Mouse (Mus musculus) thymus, adult 2 months (tissue): ENCODE results near the gene Fam189a1.

Experiments used
- CTCF ChIP-seq: fragments of 200-500 bp; IDR thresholded peaks from 2 replicates; pipeline ENCODE4 v1.5.1; 2012; ENCODE audit warnings: mild to moderate bottlenecking, control low read depth, low read length, moderate library complexity, borderline replicate concordance; ENCODE audit not compliant: control insufficient read depth, poor library complexity, insufficient read depth; ENCODE audit errors: extremely low read depth
- POLR2A ChIP-seq: fragments of 200-500 bp; IDR thresholded peaks from 2 replicates; pipeline ENCODE4 v1.6.1; 2012; ENCODE audit warnings: mild to moderate bottlenecking, low read length, control low read depth, moderate library complexity; ENCODE audit not compliant: control insufficient read depth, poor library complexity, insufficient read depth; ENCODE audit errors: extremely low read depth

DNA sequence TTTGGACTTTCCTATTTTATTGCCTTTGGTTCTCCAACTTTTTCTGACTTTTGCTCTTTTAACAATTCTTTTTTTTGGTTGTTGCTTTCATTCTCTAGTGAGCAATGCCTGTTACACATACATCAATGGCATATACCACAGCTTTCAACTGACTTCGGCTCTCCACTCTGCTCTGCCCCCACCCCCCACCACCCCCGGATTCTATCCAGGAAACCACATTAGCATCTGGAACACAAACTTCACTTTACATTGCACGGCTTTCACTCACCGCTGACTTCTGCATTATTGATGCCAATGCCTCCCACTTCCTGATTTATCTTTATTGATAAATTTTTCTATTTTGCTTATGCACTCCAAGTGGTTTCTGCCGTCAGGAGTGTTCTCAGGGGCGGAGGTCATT is 146.1 kb downstream of the Fam189a1 start:
- TF ChIP-seq POLR2A (no peak), CTCF (no peak)
